Mouse (Mus musculus): ENCODE data around the gene Fermt3.
"Not testable (repeated sequence)": the region's sequence is repeated elsewhere in the genome, so short reads cannot be mapped to it uniquely, and the experiment has no call there.

The Fermt3 gene

DNA sequence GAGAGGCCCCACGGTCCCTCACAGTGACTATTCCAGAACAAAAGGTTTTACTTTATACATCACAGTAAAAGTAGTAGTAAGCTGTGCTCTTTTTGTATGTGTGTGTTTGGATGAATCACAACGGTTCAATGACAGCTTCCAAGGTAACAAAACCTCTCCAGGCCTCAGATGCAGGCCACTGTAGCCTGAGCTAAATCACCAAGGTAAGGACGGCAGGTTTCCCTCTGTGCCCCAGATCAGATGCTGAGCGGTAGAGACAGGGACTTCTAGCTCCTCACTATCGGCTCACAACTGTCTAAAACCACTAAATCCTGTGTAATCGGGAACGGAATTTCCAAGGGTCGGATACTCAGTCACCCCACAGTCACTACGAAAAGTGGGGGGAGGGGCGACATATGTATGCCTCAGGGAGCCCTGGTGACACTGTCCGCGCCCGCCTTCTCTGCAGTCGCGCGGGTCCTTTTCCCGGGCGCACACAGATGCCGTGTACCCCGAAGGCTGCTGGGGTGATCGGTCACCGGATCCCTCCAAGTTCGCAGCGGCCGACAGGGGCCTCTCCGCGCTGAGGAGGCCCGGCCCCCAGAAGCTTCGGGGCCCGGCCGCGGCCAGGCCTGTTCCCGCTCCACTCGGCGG, 19.9 kb upstream of the Fermt3 start:
- no peak for DNase-seq (ENCODE audit: low spot score)

DNA sequence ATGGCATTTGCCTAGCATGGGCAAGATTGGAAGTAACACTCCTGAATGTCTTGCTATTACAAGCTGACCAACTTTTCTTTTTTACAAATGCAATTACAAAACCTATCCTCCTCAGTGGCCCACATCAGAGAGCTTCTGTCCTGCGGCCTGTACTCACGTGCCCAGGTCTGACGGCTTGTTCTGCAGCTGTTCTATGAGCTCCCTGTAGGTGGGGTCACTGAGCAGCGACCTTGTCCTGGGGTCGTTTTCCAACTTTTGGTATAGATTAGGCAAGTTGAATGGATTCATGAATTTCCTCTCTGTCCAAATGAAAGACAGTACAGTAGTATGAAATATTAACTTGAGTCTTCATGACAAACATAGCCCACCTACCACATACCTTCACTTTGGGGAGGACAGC, 14.7 kb upstream of the Fermt3 start:
- no peak for DNase-seq (ENCODE audit: low spot score)

DNA sequence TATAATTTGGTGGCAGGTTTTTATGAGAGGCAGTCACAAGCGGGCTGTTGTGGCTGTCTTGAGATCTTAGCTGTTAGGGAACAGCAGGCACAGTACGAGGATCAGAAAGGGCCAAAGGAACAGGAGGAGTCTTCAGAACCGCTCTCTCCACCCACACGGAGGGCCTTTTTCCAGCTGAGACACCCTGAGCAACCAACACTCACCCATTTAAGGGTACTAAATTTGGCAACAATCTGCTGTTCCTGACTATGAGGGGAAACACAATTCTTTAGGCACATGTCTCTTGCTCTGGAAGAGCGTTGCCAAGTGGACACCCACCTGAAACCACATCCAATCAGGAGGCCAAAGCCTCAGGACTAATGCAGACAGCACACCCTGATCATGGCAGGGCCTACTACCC, 10.3 kb upstream of the Fermt3 start:
- DNase-seq (ENCODE audit: low spot score): no peak

DNA sequence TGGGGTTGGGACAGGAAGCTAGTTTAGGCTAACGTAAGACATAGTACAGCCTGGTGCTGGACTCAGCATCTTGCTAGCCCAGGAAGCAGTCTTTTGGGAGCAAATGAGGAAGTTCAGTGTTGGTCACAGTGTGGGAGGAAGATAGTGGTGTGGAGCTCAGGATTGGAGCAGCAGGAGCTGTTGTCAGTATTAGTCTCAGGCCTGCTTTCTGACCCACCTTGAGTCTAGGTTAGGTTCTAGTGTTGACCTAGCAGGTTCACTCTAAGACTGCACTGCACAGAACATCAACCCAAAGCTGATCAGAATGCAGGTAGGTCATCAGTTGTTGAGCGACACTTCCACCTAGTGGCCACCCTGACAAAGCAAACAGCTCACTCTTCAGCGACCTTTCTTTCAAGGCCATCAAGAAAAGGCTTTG, 964 bp upstream of the Fermt3 start:
- no peak for DNase-seq (ENCODE audit: low spot score)

DNA sequence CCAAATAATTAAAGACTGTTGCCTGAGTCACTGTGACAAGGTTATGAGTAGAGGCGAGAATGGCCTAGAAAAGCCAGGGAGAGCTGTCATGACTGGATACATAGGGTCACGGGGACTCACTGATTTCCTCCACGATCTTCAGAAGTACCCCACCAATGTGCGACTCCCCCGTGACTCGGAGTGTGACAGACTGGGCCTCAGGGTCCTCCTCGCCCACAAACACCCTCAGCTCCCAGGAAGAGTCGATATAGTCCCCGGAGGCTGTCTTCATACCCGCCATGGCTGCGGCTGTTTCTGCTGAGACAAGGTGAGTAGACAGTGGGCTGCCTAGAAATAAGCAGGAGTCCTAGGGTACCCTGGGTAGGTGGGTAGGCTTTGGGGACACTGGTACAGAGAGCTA, 723 bp downstream of the Fermt3 start:
- no peak for DNase-seq (ENCODE audit: low spot score)

DNA sequence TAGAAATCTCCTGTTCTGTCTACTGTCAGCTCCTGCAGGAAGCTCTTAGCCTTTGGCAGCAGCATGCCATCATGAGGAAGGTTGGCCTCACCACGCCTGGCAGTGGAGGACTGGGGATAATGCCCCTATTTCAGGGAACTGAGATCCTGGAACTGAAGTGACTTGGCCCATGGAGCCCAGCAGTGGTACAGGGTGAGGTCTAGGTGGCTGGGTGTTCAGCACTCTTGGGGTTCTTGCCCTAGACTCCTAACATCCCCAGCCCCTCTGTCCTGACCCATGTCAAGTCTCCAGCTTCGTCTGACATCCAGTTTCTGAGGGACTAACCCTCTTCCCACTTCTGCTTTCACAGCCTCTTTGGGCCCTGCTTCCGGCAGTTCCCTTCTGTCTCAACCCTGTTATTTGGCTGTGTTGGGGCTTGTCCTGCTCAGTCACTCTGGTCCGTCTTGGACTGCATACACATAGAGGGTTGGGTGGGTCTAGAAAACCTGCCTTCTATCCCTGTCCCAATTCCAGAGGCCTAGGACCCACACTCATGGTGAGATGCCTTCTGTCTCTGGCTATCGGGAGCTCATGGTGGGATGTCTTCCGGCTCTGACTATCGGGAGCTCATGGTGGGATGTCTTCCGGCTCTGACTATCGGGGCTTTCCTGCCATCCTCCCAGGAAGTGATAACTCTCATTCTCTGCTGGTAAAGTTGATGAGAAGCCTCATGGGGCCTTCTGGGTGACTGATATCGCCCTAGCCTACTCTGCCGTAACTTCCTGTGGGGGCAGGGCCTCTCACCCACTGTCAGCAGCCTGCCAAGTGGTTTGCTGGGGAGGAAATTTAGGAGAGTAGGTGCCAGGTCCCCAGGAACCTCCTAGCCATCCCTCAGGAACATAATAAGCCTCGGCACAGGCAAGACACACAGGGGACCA, 1.5 kb downstream of the Fermt3 start:
- DNase-seq (ENCODE audit: low spot score): no peak

DNA sequence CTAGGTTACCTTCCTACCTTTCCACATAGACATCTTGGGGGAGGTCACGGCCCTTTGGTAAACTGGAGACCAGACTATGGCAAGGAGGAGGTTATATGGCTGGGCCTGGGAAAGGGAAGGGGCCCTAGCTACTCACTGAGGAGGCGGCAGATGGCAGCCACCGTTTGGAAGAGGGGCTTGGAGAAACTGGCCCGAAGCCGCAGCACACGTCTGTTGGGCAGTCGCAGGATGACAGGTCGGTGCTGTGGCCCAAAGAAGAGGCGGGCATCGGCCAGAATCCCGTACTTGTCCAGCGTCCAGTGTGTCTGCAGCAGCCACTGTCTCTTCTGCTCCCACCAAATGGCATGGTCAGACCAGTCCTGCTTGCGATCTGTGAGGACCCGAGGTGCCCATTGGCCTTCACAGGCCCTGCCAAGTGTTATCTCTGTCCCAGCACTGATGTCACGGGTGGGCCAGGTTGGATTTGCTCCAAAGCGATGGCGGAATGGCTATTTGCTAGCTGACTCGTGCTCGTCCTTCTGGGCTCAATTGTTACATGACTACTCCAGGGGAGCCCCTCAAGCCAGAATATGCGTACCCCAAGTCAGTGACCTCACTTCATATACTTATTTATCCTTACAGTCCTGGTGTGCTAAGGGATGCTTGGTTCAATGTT, 4.7 kb downstream of the Fermt3 start:
- DNase-seq (ENCODE audit: low spot score): no peak

DNA sequence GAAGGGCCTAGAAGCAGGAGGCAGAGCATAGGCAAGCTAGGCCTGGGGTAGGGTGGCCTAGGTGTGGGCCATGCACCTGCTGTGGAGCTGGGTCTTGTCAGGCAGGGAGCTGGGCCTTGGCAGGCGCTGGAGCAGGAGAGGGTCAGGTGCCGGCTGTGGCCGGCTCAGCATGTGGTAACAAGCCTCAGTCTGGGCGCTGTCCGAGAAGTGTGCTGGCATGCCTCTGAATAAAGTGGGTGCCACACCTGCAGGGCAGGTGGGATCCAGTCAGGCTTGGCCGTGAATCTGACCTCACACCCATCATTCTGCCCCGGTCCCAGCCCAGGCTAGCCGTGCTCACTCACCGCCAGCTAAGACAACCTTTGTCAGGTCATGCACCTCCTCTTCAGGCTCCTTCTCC, 5.3 kb downstream of the Fermt3 start:
- no peak for DNase-seq (ENCODE audit: low spot score)

DNA sequence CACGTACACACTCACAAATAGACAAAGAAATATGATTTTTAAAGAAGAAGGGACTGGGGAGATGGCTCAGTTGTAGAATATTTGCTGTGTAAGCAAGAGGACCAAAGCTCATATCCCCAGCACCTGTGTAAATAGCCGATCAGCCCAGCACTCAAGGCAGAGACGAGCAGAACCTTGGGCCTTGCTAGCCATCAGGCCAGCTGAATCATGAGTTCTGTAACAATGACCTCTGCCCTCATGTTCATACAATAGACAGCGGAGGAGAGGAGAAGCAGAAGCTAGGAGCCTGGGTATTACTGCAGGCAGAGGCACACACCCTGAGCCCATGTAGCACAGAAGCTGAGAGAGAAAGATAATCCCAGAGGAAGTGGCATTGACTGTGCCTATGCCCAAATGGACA, 6.8 kb downstream of the Fermt3 start:
- DNase-seq (ENCODE audit: low spot score): no peak

DNA sequence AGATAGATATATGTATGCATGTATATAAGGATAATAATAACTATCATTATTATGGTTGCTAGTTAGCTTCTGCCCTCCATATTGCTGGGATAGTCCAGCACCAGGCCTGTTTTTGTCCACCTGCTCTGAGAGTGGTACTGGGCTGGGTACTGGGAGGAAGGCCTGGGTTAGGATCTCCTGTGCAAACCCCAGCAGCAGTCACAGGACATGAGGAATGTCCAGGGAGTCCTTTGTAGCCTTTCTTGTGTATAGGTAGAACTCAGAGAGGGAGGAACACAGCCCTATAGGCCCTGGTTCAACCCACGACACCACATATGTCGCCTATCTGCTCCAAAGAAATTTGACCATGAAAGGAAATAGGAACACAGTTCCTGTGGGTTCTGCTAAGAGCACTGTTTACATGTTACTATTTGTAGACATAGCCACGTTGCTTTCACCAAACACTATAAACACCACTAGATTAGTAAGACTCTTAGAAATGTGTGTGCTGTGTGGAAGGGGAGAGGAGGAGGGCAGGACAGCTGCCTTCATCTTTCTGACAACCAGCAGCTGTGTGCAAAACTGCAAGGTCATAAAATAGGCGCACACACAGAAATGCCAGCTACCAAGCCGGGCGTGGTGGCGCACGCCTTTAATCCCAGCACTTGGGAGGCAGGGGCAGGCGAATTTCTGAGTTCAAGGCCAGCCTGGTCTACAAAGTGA, 12.2 kb downstream of the Fermt3 start:
- no peak for DNase-seq (ENCODE audit: low spot score)

DNA sequence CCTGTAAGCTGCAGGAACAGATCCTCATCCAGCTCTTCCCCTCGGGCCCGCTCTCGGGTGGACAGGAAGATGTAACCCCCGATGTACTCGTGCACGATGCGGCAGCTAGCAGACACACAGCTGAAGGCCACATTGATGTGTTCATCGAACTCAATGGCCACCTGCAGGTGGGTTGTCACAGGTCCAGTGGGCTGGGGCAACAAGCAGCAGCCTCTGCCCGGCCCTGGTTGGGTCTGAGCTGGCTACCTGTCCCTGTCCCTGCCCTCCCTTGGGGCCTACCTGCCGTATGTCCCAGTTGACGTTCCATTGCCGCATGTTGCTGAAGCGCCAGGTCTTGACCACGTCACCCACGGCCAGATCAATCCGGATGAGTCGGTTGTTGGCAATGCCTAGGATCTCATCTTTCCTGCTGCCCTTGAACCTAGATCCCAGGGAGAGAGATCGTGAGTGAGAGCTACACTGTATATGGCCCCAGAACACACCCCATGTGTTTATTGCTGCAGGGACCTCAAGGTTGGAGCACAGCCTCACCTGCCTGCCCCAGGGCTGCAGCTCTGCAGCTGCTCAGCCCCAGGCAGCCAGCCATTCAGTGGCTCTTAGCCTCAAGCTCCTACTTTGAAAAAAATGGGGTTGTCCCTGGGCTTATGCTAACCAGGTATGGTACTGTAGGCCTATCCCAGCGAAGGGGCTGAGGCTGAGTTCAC, 19.8 kb downstream of the Fermt3 start:
- DNase-seq (ENCODE audit: low spot score): no peak

DNA sequence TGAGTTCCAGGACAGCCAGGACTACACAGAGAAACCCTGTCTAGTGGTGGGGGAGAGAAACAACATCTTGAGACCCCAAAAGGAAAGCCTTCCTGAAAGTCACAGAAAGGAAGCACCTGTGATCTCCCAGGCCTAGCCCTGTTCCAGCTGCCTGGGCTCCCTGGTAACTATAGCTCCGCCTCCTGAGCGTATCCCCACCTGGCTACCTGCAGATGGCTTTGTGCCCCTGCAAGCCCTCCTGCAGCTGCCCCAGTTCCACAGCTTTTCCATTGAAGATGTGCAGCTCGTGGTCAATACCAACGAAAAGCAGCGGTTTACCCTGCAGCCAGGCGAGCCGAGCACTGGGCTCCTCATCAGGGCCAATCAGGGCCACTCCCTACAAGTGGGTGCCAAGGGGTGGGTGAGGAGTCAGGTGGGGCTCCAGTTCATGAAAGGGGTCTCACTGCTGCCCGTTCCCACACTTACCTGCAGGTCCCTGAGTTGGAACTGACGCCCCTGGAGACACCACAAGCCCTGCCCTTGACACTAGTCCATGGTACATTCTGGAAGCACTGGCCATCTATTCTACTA, 21.5 kb downstream of the Fermt3 start:
- DNase-seq (ENCODE audit: low spot score): no peak

DNA sequence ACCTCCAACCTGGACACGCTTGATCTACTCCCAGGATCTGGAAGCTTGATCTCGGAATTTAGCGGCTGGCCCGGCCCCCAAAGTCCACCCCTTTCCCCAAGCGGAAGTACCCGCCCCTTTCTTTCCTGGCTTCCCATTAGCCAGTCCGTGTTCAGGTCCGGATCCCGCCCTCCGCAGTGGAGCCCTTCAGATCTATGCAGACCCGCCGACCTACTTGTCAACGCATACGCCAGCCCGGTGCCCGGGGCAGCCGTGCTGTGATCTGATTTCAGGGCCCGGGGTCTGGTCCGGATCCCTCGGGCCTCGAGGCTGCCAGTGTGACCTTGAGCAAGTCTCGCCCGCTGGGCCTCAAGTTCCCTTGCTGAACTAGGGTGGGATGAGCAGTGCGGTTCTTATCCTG, 23.3 kb downstream of the Fermt3 start, which contains the start of the genes Nudt22 and Trpt1:
Gene Nudt22 (minus strand): TSS at position 112 of the 400 bp plus-strand sequence.
Gene Trpt1 (plus strand): TSS at position 126 of the 400 bp plus-strand sequence.
- DNase-seq (ENCODE audit: low spot score): no peak

DNA sequence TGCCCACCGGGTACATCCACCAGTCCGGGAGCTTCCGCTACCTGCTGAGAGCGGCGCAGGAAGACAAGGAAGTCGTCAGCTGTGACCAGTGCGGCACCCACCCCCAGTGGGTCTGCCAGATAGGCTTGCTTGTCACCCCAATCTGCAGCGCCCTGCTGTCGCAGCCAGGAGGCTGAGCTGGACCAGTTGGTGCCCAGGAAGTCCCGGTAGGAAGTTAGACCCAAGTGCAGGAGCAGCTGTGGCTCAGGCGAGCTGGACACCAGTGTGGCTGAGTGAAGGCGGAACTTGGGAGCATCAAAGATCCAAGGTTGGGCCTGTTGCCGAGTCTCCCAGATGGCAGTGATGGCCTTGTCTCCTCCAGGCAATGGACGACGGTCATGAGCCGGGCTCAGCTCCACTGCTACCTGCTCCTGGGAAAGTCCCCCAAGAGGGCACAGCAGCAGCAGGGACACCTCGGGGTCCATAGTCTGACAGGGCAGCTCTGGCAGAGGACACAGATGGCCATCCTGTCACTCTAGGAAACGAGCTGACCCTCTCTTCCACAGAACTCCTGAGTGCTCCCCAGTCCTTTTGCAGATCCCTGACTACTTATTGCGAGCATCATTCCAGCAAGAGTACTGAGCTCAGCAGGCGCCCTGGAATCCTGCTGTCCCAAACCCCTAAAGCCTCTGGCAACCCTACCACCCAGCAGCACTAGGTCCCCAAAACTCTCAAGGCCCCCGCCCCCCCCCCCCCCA, 23.8 kb downstream of the Fermt3 start:
- no peak for DNase-seq (ENCODE audit: low spot score)

DNA sequence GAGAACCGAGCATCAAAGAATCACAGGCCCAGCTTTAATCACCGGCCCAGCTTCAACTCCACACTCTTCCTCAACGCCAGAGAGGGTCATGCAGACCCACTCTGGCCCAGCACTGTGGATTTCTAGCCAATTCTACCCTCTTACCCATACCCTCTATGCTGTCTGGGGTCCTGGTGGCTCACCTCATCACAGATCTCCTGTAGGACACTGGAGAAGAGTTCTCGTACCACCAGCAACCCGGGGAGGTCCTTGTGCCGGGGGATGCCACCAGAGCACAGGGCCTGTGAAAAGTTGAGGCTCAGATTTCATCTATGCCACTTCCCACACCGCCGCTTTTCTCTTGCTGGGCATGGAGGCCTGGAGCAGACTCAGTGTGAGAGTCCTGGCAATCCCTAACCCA, 24.8 kb downstream of the Fermt3 start:
- no peak for DNase-seq (ENCODE audit: low spot score)

DNA sequence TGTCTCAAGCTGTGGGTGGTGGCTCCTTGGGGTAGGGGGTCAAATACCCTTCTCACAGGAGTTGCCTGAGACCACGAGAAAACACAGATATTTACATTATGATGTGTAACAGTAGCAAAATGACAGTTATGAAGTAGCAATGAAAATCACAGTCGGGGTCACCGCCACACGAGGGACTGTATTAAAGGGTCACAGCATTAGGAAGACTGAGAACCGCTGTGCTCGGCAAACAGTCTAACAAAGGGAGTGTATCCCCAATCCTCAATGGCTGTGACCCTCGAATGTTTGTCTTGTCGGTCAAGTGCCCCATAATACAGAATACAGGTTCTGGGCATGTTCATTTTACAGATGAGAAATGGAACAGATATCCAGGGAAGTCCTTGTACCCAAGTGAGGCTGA, 25.3 kb downstream of the Fermt3 start:
- DNase-seq (ENCODE audit: low spot score): no peak

DNA sequence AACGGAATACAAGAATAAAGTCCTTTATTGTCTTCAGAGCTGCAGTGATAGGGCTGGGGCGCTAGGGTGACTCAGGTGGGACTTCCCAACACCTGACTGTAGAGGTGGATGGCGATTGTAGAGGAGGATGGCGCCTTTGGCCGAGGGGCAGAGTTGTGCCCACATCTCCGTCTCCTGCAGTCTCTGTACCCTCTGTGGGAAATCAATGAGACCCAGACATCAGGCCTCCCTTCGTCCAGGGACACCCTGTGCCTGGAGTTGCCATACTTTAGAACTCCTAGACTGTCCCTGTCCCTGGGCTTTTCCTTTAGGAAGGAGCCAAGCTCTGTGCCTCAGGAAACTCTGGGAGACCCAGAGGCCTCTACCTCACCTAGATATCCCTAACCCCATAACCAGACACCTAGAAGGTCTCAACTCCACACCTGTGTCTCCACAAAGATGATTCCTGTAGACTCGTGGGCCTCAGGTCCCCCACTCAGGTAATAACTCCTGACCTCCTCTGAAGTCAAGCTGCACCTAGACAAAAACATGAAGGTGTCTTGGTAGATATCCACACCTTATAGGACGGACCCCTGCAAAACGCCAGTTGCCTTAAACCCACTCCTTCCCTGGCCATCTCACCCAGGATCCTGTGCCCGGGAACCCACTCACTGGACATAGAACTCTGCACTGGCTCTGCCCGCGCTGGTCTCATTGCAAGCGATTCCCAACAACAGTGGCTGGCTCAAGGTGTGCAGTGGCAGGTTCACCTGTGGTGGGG, 26.1 kb downstream of the Fermt3 start:
- DNase-seq (ENCODE audit: low spot score): no peak

DNA sequence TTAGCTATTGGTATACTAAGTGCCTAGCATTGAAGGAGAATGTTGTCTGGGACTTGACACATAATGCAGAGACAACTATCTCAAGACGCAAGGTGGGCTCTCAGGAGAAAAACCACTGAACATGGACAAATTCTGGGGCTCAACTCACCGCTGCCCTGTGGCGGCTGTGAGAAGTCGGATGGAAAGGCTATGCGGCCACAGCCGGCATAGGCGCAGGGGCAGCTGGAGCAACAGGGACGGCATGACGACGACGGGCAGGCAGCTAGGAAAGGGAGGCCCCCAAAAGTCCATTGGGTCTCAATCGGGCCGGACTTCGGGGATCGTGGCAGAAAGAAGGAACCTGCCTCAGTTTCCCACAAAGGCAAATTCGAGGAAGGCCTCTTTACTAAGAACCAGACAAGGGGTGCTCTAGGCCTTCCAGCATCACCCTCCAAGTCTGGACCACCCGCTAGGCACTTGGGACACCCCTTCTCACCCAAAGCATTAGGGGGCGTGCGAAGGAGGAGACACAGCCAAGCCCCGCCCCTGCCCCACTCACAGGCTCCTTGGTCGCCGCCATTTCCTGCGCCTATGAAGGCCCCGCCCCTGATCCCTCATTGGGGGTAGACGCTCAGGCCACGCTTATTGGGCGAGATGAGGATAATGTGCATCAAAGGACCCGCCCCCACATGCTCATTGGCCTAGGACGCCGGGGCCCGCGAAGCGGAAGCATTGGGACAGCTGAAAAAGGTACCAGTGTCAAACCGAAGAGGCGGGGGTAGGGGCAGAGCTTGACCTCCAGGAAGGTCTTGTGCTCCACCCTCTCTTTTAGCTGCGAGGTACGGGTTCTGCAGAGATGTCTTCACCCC, 27.0 kb downstream of the Fermt3 start, which contains the start of gene Dnajc4:
Gene Dnajc4 (minus strand): TSS at position 562 of the 848 bp plus-strand sequence.
- DNase-seq (ENCODE audit: low spot score): peak; percentile 74

DNA sequence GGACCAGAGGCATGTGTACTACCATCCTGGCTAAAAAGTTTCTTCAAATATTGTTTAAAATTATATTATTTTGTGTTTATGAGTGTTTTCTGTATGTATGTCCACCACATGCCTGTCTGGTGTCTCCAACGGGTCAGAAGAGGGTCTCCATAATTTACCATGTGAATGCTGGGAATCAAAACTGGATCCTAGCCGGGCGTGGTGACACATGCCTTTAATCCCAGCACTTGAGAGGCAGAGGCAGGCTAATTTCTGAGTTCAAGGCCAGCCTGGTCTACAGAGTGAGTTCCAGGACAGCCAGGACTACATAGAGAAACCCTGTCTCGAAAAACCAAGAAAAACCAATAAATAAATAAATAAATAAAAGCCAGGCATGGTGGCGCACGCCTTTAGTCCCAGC, 28.1 kb downstream of the Fermt3 start:
- not testable (repeated sequence) for DNase-seq (ENCODE audit: low spot score)
